Mouse (Mus musculus) central nervous system, embryonic 14 days (tissue): ENCODE measurements around the gene Dyrk2. TPM values are rescaled to one million over a fixed set of nuclear protein-coding genes. Genes with fewer than 3 reads are reported as not detected.

Experiments used
- polyA plus RNA-seq: library from polyadenylated mRNA; depleted of rRNA; stranded (reverse); fragments of >200 nt; gene quantifications from 2 replicates; pipeline ENCODE4 v1.2.3, GENCODE M21; 2012; rRNA removed

Dyrk2 gene
- 28.3 and 29.9 TPM in 2 replicates for polyA plus RNA-seq

GRCm38 (mm10) chr10:118870201-118870980, at the start of gene Dyrk2:
Gene Dyrk2, minus strand, starts transcription at chr10:118870209.

